Mouse (Mus musculus) neutrophil, adult 5-6 weeks (primary cell): ENCODE results near the gene Csnk1g1. TPM values are rescaled to one million over a fixed set of nuclear protein-coding genes. Genes with fewer than 3 reads are reported as not detected.
A peak's percentile ranks its signal among the peaks of the same experiment; 100 is the strongest.

Experiments used
- ATAC-seq: fragments of 151-379, 151-347 bp; 2 replicates; pipeline ENCODE4 v1.8.0; 2017; ENCODE audit warnings: mild to moderate bottlenecking, moderate TSS enrichment; ENCODE audit not compliant: insufficient number of reproducible peaks, poor library complexity, low FRiP score, severe bottlenecking; ENCODE audit errors: extremely low read depth
- total RNA-seq: library from RNA; stranded (forward); fragments of 200-1000 nt; gene quantifications from 2 replicates; pipeline ENCODE4 v1.2.3, GENCODE M21; 2017

The Csnk1g1 gene
- 54.1 and 57.8 TPM in 2 replicates for total RNA-seq

GRCm38 (mm10) chr9:65908394-65909300 is at the start of gene Csnk1g1, which contains the start of gene Trip4:
Gene Csnk1g1 (plus strand): TSS chr9:65908924.
Gene Trip4 (minus strand): TSS chr9:65908794.
- peak; percentile 100 for ATAC-seq

GRCm38 (mm10) chr9:65859656-65860055 is 49.1 kb upstream of the Csnk1g1 start:
- ATAC-seq = no peak

- ATAC-seq = peak; percentile 100
Measured at GRCm38 (mm10) chr9:65884564-65885315, 24.0 kb upstream of the Csnk1g1 start.

- peak; percentile 86 for ATAC-seq
Measured at GRCm38 (mm10) chr9:65890143-65890628, 18.5 kb upstream of the Csnk1g1 start, which contains the start of gene Pclaf. Gene Pclaf (plus strand): TSS chr9:65890237.

- ATAC-seq = no peak
Measured at GRCm38 (mm10) chr9:65891126-65891525, 17.6 kb upstream of the Csnk1g1 start.

GRCm38 (mm10) chr9:65896977-65897376 is 11.7 kb upstream of the Csnk1g1 start:
- no peak for ATAC-seq

- peak; percentile 36; the same call in 1 of the 2 replicates for ATAC-seq
Measured at GRCm38 (mm10) chr9:65902879-65903278, 5.8 kb upstream of the Csnk1g1 start.

- peak; percentile 67; the same call in 1 of the 2 replicates for ATAC-seq
Measured at GRCm38 (mm10) chr9:65903419-65903818, 5.3 kb upstream of the Csnk1g1 start.

GRCm38 (mm10) chr9:65909301-65909801 is 627 bp downstream of the Csnk1g1 start:
- no peak; the same call in 1 of the 2 replicates for ATAC-seq

- no peak for ATAC-seq
Measured at GRCm38 (mm10) chr9:65909837-65910236, 1.1 kb downstream of the Csnk1g1 start.

- no peak for ATAC-seq
Measured at GRCm38 (mm10) chr9:65913976-65914375, 5.3 kb downstream of the Csnk1g1 start.

GRCm38 (mm10) chr9:65917015-65917414 is 8.3 kb downstream of the Csnk1g1 start:
- ATAC-seq = no peak

- ATAC-seq = no peak
Measured at GRCm38 (mm10) chr9:65928456-65928855, 19.7 kb downstream of the Csnk1g1 start.

GRCm38 (mm10) chr9:65929826-65930225 is 21.1 kb downstream of the Csnk1g1 start:
- no peak for ATAC-seq

- ATAC-seq = no peak
Measured at GRCm38 (mm10) chr9:65937566-65937965, 28.8 kb downstream of the Csnk1g1 start.

GRCm38 (mm10) chr9:65951082-65951587 is 42.4 kb downstream of the Csnk1g1 start:
- no peak for ATAC-seq

- no peak for ATAC-seq
Measured at GRCm38 (mm10) chr9:65970009-65970408, 61.3 kb downstream of the Csnk1g1 start.

- ATAC-seq = no peak
Measured at GRCm38 (mm10) chr9:65973206-65973605, 64.5 kb downstream of the Csnk1g1 start.

- no peak for ATAC-seq
Measured at GRCm38 (mm10) chr9:65975886-65976285, 67.2 kb downstream of the Csnk1g1 start.
